Mouse (Mus musculus): ENCODE results near the gene Dhcr24. TPM values are rescaled to one million over a fixed set of nuclear protein-coding genes. Genes with fewer than 3 reads are reported as not detected.

The Dhcr24 gene
- polyA plus RNA-seq (2015; fragmentation: Nextera tagmentation; extraction: Ambion mirVana), result 3.8 and 4.7 TPM in 2 replicates

- Histone ChIP-seq H3K9ac (ENCODE audit: low read depth, low read length) (peak within 1 kb of the TSS; percentile 80), H3K9me3 (replicated peaks; ENCODE audit: control insufficient read depth, low read length, poor library complexity, severe bottlenecking) (no peaks in the 10 kb centered on the region), H3K27ac (ENCODE audit: low read length) (peak within 1 kb of the TSS; percentile 92), H3K4me2 (ENCODE audit: low read length) (peak within 1 kb of the TSS; percentile 98), H3K36me3 (ENCODE audit: control insufficient read depth, insufficient read depth, low read length) (peaks cover 9% of the 10 kb centered on the region), H3K4me1 (ENCODE audit: control insufficient read depth, insufficient read depth, low read length) (peaks cover 37% of the 10 kb centered on the region), H3K4me3 (ENCODE audit: low read depth, low read length) (peak within 1 kb of the TSS; percentile 83), H3K27me3 (ENCODE audit: control insufficient read depth, insufficient read depth, low read depth, low read length) (no peaks in the 10 kb centered on the region)
- under 1% methylated on average over 85 of the region's 89 CpGs for WGBS
- ATAC-seq, result peak; percentile 98
Measured at GRCm38 (mm10) chr4:106560846-106561781, at the start of gene Dhcr24. Dhcr24 (plus strand) TSS chr4:106561038.

GRCm38 (mm10) chr4:106514606-106515005 lies 46.2 kb upstream of the Dhcr24 start:
- Histone ChIP-seq H3K27ac (ENCODE audit: low read length) (no peak overlapping the region), H3K27me3 (ENCODE audit: control insufficient read depth, insufficient read depth, low read depth, low read length) (no peaks in the 10 kb centered on the region), H3K4me3 (ENCODE audit: low read depth, low read length) (no peak overlapping the region), H3K4me2 (ENCODE audit: low read length) (no peak overlapping the region), H3K9ac (ENCODE audit: low read depth, low read length) (no peak overlapping the region), H3K4me1 (ENCODE audit: control insufficient read depth, insufficient read depth, low read length) (no peaks in the 10 kb centered on the region), H3K9me3 (replicated peaks; ENCODE audit: control insufficient read depth, low read length, poor library complexity, severe bottlenecking) (no peaks in the 10 kb centered on the region), H3K36me3 (ENCODE audit: control insufficient read depth, insufficient read depth, low read length) (no peaks in the 10 kb centered on the region)
- ATAC-seq, result no peak
- 77% methylated on average over 6 of the region's 6 CpGs for WGBS

GRCm38 (mm10) chr4:106522547-106522946 lies 38.3 kb upstream of the Dhcr24 start:
- Histone ChIP-seq H3K9me3 (replicated peaks; ENCODE audit: control insufficient read depth, low read length, poor library complexity, severe bottlenecking) (no peaks in the 10 kb centered on the region), H3K36me3 (ENCODE audit: control insufficient read depth, insufficient read depth, low read length) (no peaks in the 10 kb centered on the region), H3K9ac (ENCODE audit: low read depth, low read length) (no peak overlapping the region), H3K27me3 (ENCODE audit: control insufficient read depth, insufficient read depth, low read depth, low read length) (no peaks in the 10 kb centered on the region), H3K4me1 (ENCODE audit: control insufficient read depth, insufficient read depth, low read length) (no peaks in the 10 kb centered on the region), H3K4me3 (ENCODE audit: low read depth, low read length) (no peak overlapping the region), H3K4me2 (ENCODE audit: low read length) (no peak overlapping the region), H3K27ac (ENCODE audit: low read length) (no peak overlapping the region)
- WGBS, result 79% methylated on average over 3 of the region's 3 CpGs
- ATAC-seq, result no peak

GRCm38 (mm10) chr4:106524131-106524530 lies 36.7 kb upstream of the Dhcr24 start:
- Histone ChIP-seq H3K4me2 (ENCODE audit: low read length) (no peak overlapping the region), H3K36me3 (ENCODE audit: control insufficient read depth, insufficient read depth, low read length) (no peaks in the 10 kb centered on the region), H3K9ac (ENCODE audit: low read depth, low read length) (no peak overlapping the region), H3K27ac (ENCODE audit: low read length) (no peak overlapping the region), H3K4me3 (ENCODE audit: low read depth, low read length) (no peak overlapping the region), H3K9me3 (replicated peaks; ENCODE audit: control insufficient read depth, low read length, poor library complexity, severe bottlenecking) (no peaks in the 10 kb centered on the region), H3K27me3 (ENCODE audit: control insufficient read depth, insufficient read depth, low read depth, low read length) (no peaks in the 10 kb centered on the region), H3K4me1 (ENCODE audit: control insufficient read depth, insufficient read depth, low read length) (no peaks in the 10 kb centered on the region)
- WGBS, result 83% methylated on average over 2 of the region's 2 CpGs
- ATAC-seq, result no peak

- Histone ChIP-seq H3K4me1 (ENCODE audit: control insufficient read depth, insufficient read depth, low read length) (peaks cover 3% of the 10 kb centered on the region; the same call in 1 of the 2 replicates), H3K27me3 (ENCODE audit: control insufficient read depth, insufficient read depth, low read depth, low read length) (no peaks in the 10 kb centered on the region), H3K27ac (ENCODE audit: low read length) (no peak overlapping the region), H3K4me2 (ENCODE audit: low read length) (no peak overlapping the region), H3K9ac (ENCODE audit: low read depth, low read length) (no peak overlapping the region), H3K36me3 (ENCODE audit: control insufficient read depth, insufficient read depth, low read length) (no peaks in the 10 kb centered on the region), H3K4me3 (ENCODE audit: low read depth, low read length) (no peak overlapping the region), H3K9me3 (replicated peaks; ENCODE audit: control insufficient read depth, low read length, poor library complexity, severe bottlenecking) (no peaks in the 10 kb centered on the region)
- 90% methylated on average over 2 of the region's 2 CpGs for WGBS
- no peak for ATAC-seq
Measured at GRCm38 (mm10) chr4:106525001-106525400, 35.8 kb upstream of the Dhcr24 start.

- Histone ChIP-seq H3K4me1 (ENCODE audit: control insufficient read depth, insufficient read depth, low read length) (peaks cover 3% of the 10 kb centered on the region; the same call in 1 of the 2 replicates), H3K4me3 (ENCODE audit: low read depth, low read length) (no peak overlapping the region), H3K36me3 (ENCODE audit: control insufficient read depth, insufficient read depth, low read length) (no peaks in the 10 kb centered on the region), H3K9me3 (replicated peaks; ENCODE audit: control insufficient read depth, low read length, poor library complexity, severe bottlenecking) (no peaks in the 10 kb centered on the region), H3K27me3 (ENCODE audit: control insufficient read depth, insufficient read depth, low read depth, low read length) (no peaks in the 10 kb centered on the region), H3K27ac (ENCODE audit: low read length) (no peak overlapping the region), H3K9ac (ENCODE audit: low read depth, low read length) (no peak overlapping the region), H3K4me2 (ENCODE audit: low read length) (no peak overlapping the region)
- no peak for ATAC-seq
- 74% methylated on average over 7 of the region's 7 CpGs for WGBS
Measured at GRCm38 (mm10) chr4:106527856-106528547, 32.8 kb upstream of the Dhcr24 start.

- no peaks in the 10 kb centered on the region for H3K27me3 ChIP-seq (ENCODE audit: control insufficient read depth, insufficient read depth, low read depth, low read length)
- H3K4me3 ChIP-seq (ENCODE audit: low read depth, low read length), result peak overlapping the region; percentile 16
- H3K9ac ChIP-seq (ENCODE audit: low read depth, low read length), result peak overlapping the region; percentile 40; the same call in 1 of the 2 replicates
- 17% methylated on average over 17 of the region's 17 CpGs for WGBS
- no peaks in the 10 kb centered on the region for H3K9me3 ChIP-seq (replicated peaks; ENCODE audit: control insufficient read depth, low read length, poor library complexity, severe bottlenecking)
- peak; percentile 85 for ATAC-seq
- peak overlapping the region; percentile 58 for H3K4me2 ChIP-seq (ENCODE audit: low read length)
- no peaks in the 10 kb centered on the region for H3K36me3 ChIP-seq (ENCODE audit: control insufficient read depth, insufficient read depth, low read length)
- no peak overlapping the region for H3K27ac ChIP-seq (ENCODE audit: low read length)
- H3K4me1 ChIP-seq (ENCODE audit: control insufficient read depth, insufficient read depth, low read length), result peaks cover 3% of the 10 kb centered on the region; the same call in 1 of the 2 replicates
Measured at GRCm38 (mm10) chr4:106529375-106530112, 31.3 kb upstream of the Dhcr24 start.

- no peaks in the 10 kb centered on the region for H3K36me3 ChIP-seq (ENCODE audit: control insufficient read depth, insufficient read depth, low read length)
- no peak overlapping the region for H3K4me3 ChIP-seq (ENCODE audit: low read depth, low read length)
- H3K9ac ChIP-seq (ENCODE audit: low read depth, low read length), result 0 out of 2 replicates have a peak overlapping the region, but pooled peaks have one; percentile 20
- WGBS, result 66% methylated on average over 9 of the region's 9 CpGs
- no peak overlapping the region for H3K4me2 ChIP-seq (ENCODE audit: low read length)
- ATAC-seq, result peak; percentile 71
- H3K27ac ChIP-seq (ENCODE audit: low read length), result no peak overlapping the region
- no peaks in the 10 kb centered on the region for H3K27me3 ChIP-seq (ENCODE audit: control insufficient read depth, insufficient read depth, low read depth, low read length)
- peaks cover 3% of the 10 kb centered on the region; the same call in 1 of the 2 replicates for H3K4me1 ChIP-seq (ENCODE audit: control insufficient read depth, insufficient read depth, low read length)
- no peaks in the 10 kb centered on the region for H3K9me3 ChIP-seq (replicated peaks; ENCODE audit: control insufficient read depth, low read length, poor library complexity, severe bottlenecking)
Measured at GRCm38 (mm10) chr4:106530113-106530482, 30.7 kb upstream of the Dhcr24 start.
